Mouse (Mus musculus): Measurements from ENCODE around the gene Smok2a. TPM values are rescaled to one million over a fixed set of nuclear protein-coding genes. Genes with fewer than 3 reads are reported as not detected.

Gene Smok2a
- not detected for polyA plus RNA-seq (2015; fragmentation: Illumina TruSeq; extraction: RNeasy Lipid Tissue Mini Kit (QIAGEN cat#74804); ENCODE audit: insufficient read depth, low read depth, low replicate concordance)

GRCm38 (mm10) chr17:13220888-13221287 lies at the start of gene Smok2a:
TSS of gene Smok2a (plus strand) at chr17:13221188.

GRCm38 (mm10) chr17:13229957-13230356 lies 9.0 kb downstream of the Smok2a start, which contains the start of gene Smok2b:
TSS of gene Smok2b (plus strand) at chr17:13230257.

Other genes starting within 250 kb of the Smok2a start
- 16.4 TPM for gene Wtap, start 227.0 kb upstream of the Smok2a start, polyA plus RNA-seq (2015; fragmentation: Illumina TruSeq; extraction: RNeasy Lipid Tissue Mini Kit (QIAGEN cat#74804); ENCODE audit: insufficient read depth, low read depth, low replicate concordance)
- gene Sod2, start 214.3 kb upstream of the Smok2a start, polyA plus RNA-seq (2015; fragmentation: Illumina TruSeq; extraction: RNeasy Lipid Tissue Mini Kit (QIAGEN cat#74804); ENCODE audit: insufficient read depth, low read depth, low replicate concordance): 18.4 TPM
- gene Gpr31b, start 168.9 kb upstream of the Smok2a start, polyA plus RNA-seq (2015; fragmentation: Illumina TruSeq; extraction: RNeasy Lipid Tissue Mini Kit (QIAGEN cat#74804); ENCODE audit: insufficient read depth, low read depth, low replicate concordance): not detected
- gene Tcp10b, start 160.1 kb upstream of the Smok2a start, polyA plus RNA-seq (2015; fragmentation: Illumina TruSeq; extraction: RNeasy Lipid Tissue Mini Kit (QIAGEN cat#74804); ENCODE audit: insufficient read depth, low read depth, low replicate concordance): 0.76 TPM
- gene Unc93a, start 89.4 kb upstream of the Smok2a start, polyA plus RNA-seq (2015; fragmentation: Illumina TruSeq; extraction: RNeasy Lipid Tissue Mini Kit (QIAGEN cat#74804); ENCODE audit: insufficient read depth, low read depth, low replicate concordance): not detected
- gene Smok2b, start 9.1 kb downstream of the Smok2a start, polyA plus RNA-seq (2015; fragmentation: Illumina TruSeq; extraction: RNeasy Lipid Tissue Mini Kit (QIAGEN cat#74804); ENCODE audit: insufficient read depth, low read depth, low replicate concordance): not detected
- gene Tcp10c, start 133.4 kb downstream of the Smok2a start, polyA plus RNA-seq (2015; fragmentation: Illumina TruSeq; extraction: RNeasy Lipid Tissue Mini Kit (QIAGEN cat#74804); ENCODE audit: insufficient read depth, low read depth, low replicate concordance): not detected

Data from pancreas, adult 10 weeks (tissue).